ENCODE assay signal across 16 mouse cellular contexts in genomic region chr14:61601348-61601747, GRCm38 (mm10). TPM values are rescaled to one million over a fixed set of nuclear protein-coding genes. Genes with fewer than 3 reads are reported as not detected.
DNase-seq lines count a peak whose midpoint lies in the region; ATAC-seq and TF ChIP-seq lines count a peak whose summit lies in the region.
"Had no signal": no experiment of that assay in that cellular context is flagged by ENCODE, and none has a peak within 500 bp of the region (broad histone marks: within the 10 kb centered on the region; RNA-seq: fewer than 3 reads in every experiment).

No protein-coding gene starts in this region.

- H3K27me3 ChIP-seq in heart, embryonic 13.5 days (replicated peaks) = no peaks in the 10 kb centered on the region
- no peaks in the 10 kb centered on the region for H3K27me3 ChIP-seq in heart, embryonic 10.5 days (ENCODE audit: insufficient read depth, poor library complexity, severe bottlenecking)
- H3K27me3 ChIP-seq in midbrain, embryonic 12.5 days = no peaks in the 10 kb centered on the region; the same call in 1 of the 2 replicates
- no peaks in the 10 kb centered on the region for H3K27me3 ChIP-seq in midbrain, postnatal 0 days (ENCODE audit: insufficient read depth, low read length)
- H3K27me3 ChIP-seq in hindbrain, embryonic 15.5 days = no peaks in the 10 kb centered on the region
- H3K27me3 ChIP-seq in stomach, embryonic 14.5 days (ENCODE audit: control insufficient read depth, insufficient read depth, low read length) = no peaks in the 10 kb centered on the region
- H3K27me3 ChIP-seq: CH12.LX; liver, embryonic 13.5 days had no signal

- no peak for ATAC-seq in heart, embryonic 13.5 days (ENCODE audit: extremely low read depth, insufficient number of reproducible peaks, low FRiP score, low TSS enrichment)
- no peak for ATAC-seq in midbrain, embryonic 12.5 days (ENCODE audit: low FRiP score, low read depth)
- ATAC-seq in midbrain, postnatal 0 days (ENCODE audit: low FRiP score) = no peak
- ATAC-seq in hindbrain, embryonic 15.5 days (ENCODE audit: low FRiP score, low read depth) = no peak
- ATAC-seq in stomach, embryonic 14.5 days (ENCODE audit: insufficient number of reproducible peaks, insufficient read depth, low FRiP score, low read depth) = no peak
- ATAC-seq in granulocyte monocyte progenitor cell, adult 5-6 weeks (replicated peaks; ENCODE audit: poor library complexity, severe bottlenecking) = no peak

- H3K4me3 ChIP-seq in heart, embryonic 13.5 days = no peak overlapping the region; the same call in 1 of the 2 replicates
- H3K4me3 ChIP-seq in heart, embryonic 10.5 days = no peak overlapping the region
- no peak overlapping the region for H3K4me3 ChIP-seq in midbrain, embryonic 12.5 days
- no peak overlapping the region for H3K4me3 ChIP-seq in midbrain, postnatal 0 days (ENCODE audit: low read depth, low read length)
- H3K4me3 ChIP-seq in hindbrain, embryonic 15.5 days = 0 out of 2 replicates have a peak overlapping the region, but pooled peaks have one; percentile 96
- H3K4me3 ChIP-seq in stomach, embryonic 14.5 days (ENCODE audit: low read depth, low read length) = no peak overlapping the region

- no peak for DNase-seq in heart, embryonic 10.5 days (ENCODE audit: low spot score)
- DNase-seq in midbrain, postnatal 0 days (ENCODE audit: low spot score) = no peak
- DNase-seq in thymus, postnatal 4 days = no peak
- DNase-seq: cerebellum, adult 11 months; gastrocnemius, postnatal 25 days; heart, postnatal 36 days; kidney, adult 8-10 months; layer of hippocampus, postnatal 36 days; liver, embryonic 13.5 days; right cerebral cortex, postnatal 25 days had no signal

- H3K27ac ChIP-seq in heart, embryonic 13.5 days (replicated peaks) = no peak overlapping the region
- H3K27ac ChIP-seq in heart, embryonic 10.5 days = no peak overlapping the region
- H3K27ac ChIP-seq in midbrain, embryonic 12.5 days (replicated peaks) = no peak overlapping the region
- H3K27ac ChIP-seq in midbrain, postnatal 0 days (ENCODE audit: low read depth, low read length) = no peak overlapping the region
- H3K27ac ChIP-seq in hindbrain, embryonic 15.5 days (replicated peaks) = no peak overlapping the region
- H3K27ac ChIP-seq in stomach, embryonic 14.5 days (ENCODE audit: low read length) = no peak overlapping the region
- H3K27ac ChIP-seq: liver, embryonic 13.5 days had no signal

- no peak overlapping the region for H3K9ac ChIP-seq in heart, embryonic 13.5 days
- no peak overlapping the region for H3K9ac ChIP-seq in midbrain, embryonic 12.5 days (replicated peaks)
- H3K9ac ChIP-seq in midbrain, postnatal 0 days (replicated peaks; ENCODE audit: low read length, poor library complexity, severe bottlenecking) = no peak overlapping the region
- H3K9ac ChIP-seq in hindbrain, embryonic 15.5 days = no peak overlapping the region
- no peak overlapping the region for H3K9ac ChIP-seq in stomach, embryonic 14.5 days (replicated peaks; ENCODE audit: low read depth, low read length)

- 76% methylated on average over 9 of the region's 9 CpGs for WGBS in heart, embryonic 13.5 days
- WGBS in heart, embryonic 10.5 days = 83% methylated on average over 9 of the region's 9 CpGs
- whole genome bisulfite sequencing in midbrain, embryonic 12.5 days = 89% methylated on average over 9 of the region's 9 CpGs
- 89% methylated on average over 9 of the region's 9 CpGs for WGBS in midbrain, postnatal 0 days
- 91% methylated on average over 9 of the region's 9 CpGs for whole genome bisulfite sequencing in hindbrain, embryonic 15.5 days
- WGBS in stomach, embryonic 14.5 days = 69% methylated on average over 9 of the region's 9 CpGs

- H3K4me1 ChIP-seq in heart, embryonic 13.5 days = peaks cover 24% of the 10 kb centered on the region
- peaks cover 17% of the 10 kb centered on the region; the same call in 1 of the 2 replicates for H3K4me1 ChIP-seq in heart, embryonic 10.5 days
- H3K4me1 ChIP-seq in midbrain, embryonic 12.5 days = peaks cover 19% of the 10 kb centered on the region
- H3K4me1 ChIP-seq in midbrain, postnatal 0 days (ENCODE audit: insufficient read depth, low read length) = 0 out of 2 replicates have a peak, but pooled peaks cover 8% of the 10 kb centered on the region
- H3K4me1 ChIP-seq in hindbrain, embryonic 15.5 days (replicated peaks) = peaks cover 23% of the 10 kb centered on the region
- peaks cover 18% of the 10 kb centered on the region for H3K4me1 ChIP-seq in stomach, embryonic 14.5 days (ENCODE audit: control insufficient read depth, insufficient read depth, low read length)

- TF ChIP-seq CTCF in midbrain, postnatal 0 days (IDR thresholded peaks at IDR 0.05) = no peak

- H3K36me3 ChIP-seq in heart, embryonic 13.5 days = peaks cover 39% of the 10 kb centered on the region
- H3K36me3 ChIP-seq in heart, embryonic 10.5 days = peaks cover 19% of the 10 kb centered on the region
- peaks cover 20% of the 10 kb centered on the region for H3K36me3 ChIP-seq in midbrain, embryonic 12.5 days
- peaks cover 9% of the 10 kb centered on the region; the same call in 1 of the 2 replicates for H3K36me3 ChIP-seq in midbrain, postnatal 0 days (ENCODE audit: insufficient read depth, low read length)
- H3K36me3 ChIP-seq in hindbrain, embryonic 15.5 days = peaks cover 28% of the 10 kb centered on the region
- H3K36me3 ChIP-seq in stomach, embryonic 14.5 days (ENCODE audit: control insufficient read depth, insufficient read depth, low read length) = peaks cover 5% of the 10 kb centered on the region; the same call in 1 of the 2 replicates

- no peaks in the 10 kb centered on the region for H3K9me3 ChIP-seq in heart, embryonic 13.5 days
- H3K9me3 ChIP-seq in heart, embryonic 10.5 days = no peaks in the 10 kb centered on the region
- H3K9me3 ChIP-seq in midbrain, embryonic 12.5 days = no peaks in the 10 kb centered on the region
- no peaks in the 10 kb centered on the region for H3K9me3 ChIP-seq in midbrain, postnatal 0 days (ENCODE audit: low read length)
- H3K9me3 ChIP-seq in hindbrain, embryonic 15.5 days = no peaks in the 10 kb centered on the region
- no peaks in the 10 kb centered on the region for H3K9me3 ChIP-seq in stomach, embryonic 14.5 days (ENCODE audit: control insufficient read depth, low read depth, low read length)
- H3K9me3 ChIP-seq: liver, embryonic 13.5 days had no signal

- H3K4me2 ChIP-seq in heart, embryonic 13.5 days = peak overlapping the region; percentile 68
- peak overlapping the region; percentile 60 for H3K4me2 ChIP-seq in midbrain, embryonic 12.5 days (replicated peaks)
- no peak overlapping the region for H3K4me2 ChIP-seq in midbrain, postnatal 0 days (ENCODE audit: low read depth, low read length, poor library complexity, severe bottlenecking)
- peak overlapping the region; percentile 56 for H3K4me2 ChIP-seq in hindbrain, embryonic 15.5 days
- H3K4me2 ChIP-seq in stomach, embryonic 14.5 days (replicated peaks; ENCODE audit: low read depth, low read length) = peak overlapping the region; percentile 58; the same call in 1 of the 2 replicates

RNA-seq across cellular contexts. Expression of gene Trim13, which starts 3.3 kb away (rescaled TPM):
- polyA plus RNA-seq in heart, embryonic 13.5 days (2015; fragmentation: Nextera tagmentation; extraction: Ambion mirVana) = 13.0 and 13.7 TPM in 2 replicates
- 9.0 and 13.2 TPM in 2 replicates for polyA plus RNA-seq in heart, embryonic 10.5 days (2016; fragmentation: Nextera tagmentation; extraction: Ambion mirVana)
- polyA plus RNA-seq in midbrain, embryonic 12.5 days (2016; fragmentation: Nextera tagmentation; extraction: Ambion mirVana) = 35.5 and 38.9 TPM in 2 replicates
- total RNA-seq in midbrain, postnatal 0 days (2014; rRNA removed) = 17.0 and 21.7 TPM in 2 replicates
- 32.7 and 33.6 TPM in 2 replicates for polyA plus RNA-seq in midbrain, postnatal 0 days (2015; fragmentation: Nextera tagmentation; extraction: Ambion mirVana)
- 39.8 and 41.7 TPM in 2 replicates for polyA plus RNA-seq in hindbrain, embryonic 15.5 days (2015; fragmentation: Nextera tagmentation; extraction: Ambion mirVana)
- polyA plus RNA-seq in stomach, embryonic 14.5 days (2014; fragmentation: Nextera tagmentation; extraction: Ambion mirVana) = 22.7 and 25.5 TPM in 2 replicates
- 6.9 and 19.0 TPM in 2 replicates for total RNA-seq in granulocyte monocyte progenitor cell, adult 5-6 weeks (2014; fragmentation: Nextera tagmentation)
- total RNA-seq in granulocyte monocyte progenitor cell, adult 5-6 weeks (2017) = 12.6 and 14.6 TPM in 2 replicates

RNA-seq across cellular contexts. Expression of gene Kcnrg, which starts 5.9 kb away (rescaled TPM):
- 0.32 and 0.48 TPM in 2 replicates for polyA plus RNA-seq in heart, embryonic 13.5 days (2015; fragmentation: Nextera tagmentation; extraction: Ambion mirVana)
- polyA plus RNA-seq in heart, embryonic 10.5 days (2016; fragmentation: Nextera tagmentation; extraction: Ambion mirVana) = 0.23 and 0.39 TPM in 2 replicates
- 2.3 and 2.4 TPM in 2 replicates for polyA plus RNA-seq in midbrain, embryonic 12.5 days (2016; fragmentation: Nextera tagmentation; extraction: Ambion mirVana)
- total RNA-seq in midbrain, postnatal 0 days (2014; rRNA removed) = 4.1 and 4.4 TPM in 2 replicates
- 2.2 and 2.5 TPM in 2 replicates for polyA plus RNA-seq in midbrain, postnatal 0 days (2015; fragmentation: Nextera tagmentation; extraction: Ambion mirVana)
- 3.0 and 3.3 TPM in 2 replicates for polyA plus RNA-seq in hindbrain, embryonic 15.5 days (2015; fragmentation: Nextera tagmentation; extraction: Ambion mirVana)
- polyA plus RNA-seq in stomach, embryonic 14.5 days (2014; fragmentation: Nextera tagmentation; extraction: Ambion mirVana) = 1.4 and 1.8 TPM in 2 replicates
- total RNA-seq in granulocyte monocyte progenitor cell, adult 5-6 weeks (2014; fragmentation: Nextera tagmentation) = 0.79 TPM in 1 of 2 replicates, not detected in the other
- 0.17 and 0.31 TPM in 2 replicates for total RNA-seq in granulocyte monocyte progenitor cell, adult 5-6 weeks (2017)
- total RNA-seq: heart, postnatal 36 days had no signal

RNA-seq across cellular contexts. Expression of gene Spryd7, which starts 44.7 kb away (rescaled TPM):
- 21.3 and 22.8 TPM in 2 replicates for polyA plus RNA-seq in heart, embryonic 13.5 days (2015; fragmentation: Nextera tagmentation; extraction: Ambion mirVana)
- polyA plus RNA-seq in heart, embryonic 10.5 days (2016; fragmentation: Nextera tagmentation; extraction: Ambion mirVana) = 26.0 and 26.9 TPM in 2 replicates
- 17.0 and 17.7 TPM in 2 replicates for polyA plus RNA-seq in midbrain, embryonic 12.5 days (2016; fragmentation: Nextera tagmentation; extraction: Ambion mirVana)
- 37.4 and 44.3 TPM in 2 replicates for total RNA-seq in midbrain, postnatal 0 days (2014; rRNA removed)
- 66.9 and 67.0 TPM in 2 replicates for polyA plus RNA-seq in midbrain, postnatal 0 days (2015; fragmentation: Nextera tagmentation; extraction: Ambion mirVana)
- 52.1 and 55.2 TPM in 2 replicates for polyA plus RNA-seq in hindbrain, embryonic 15.5 days (2015; fragmentation: Nextera tagmentation; extraction: Ambion mirVana)
- polyA plus RNA-seq in stomach, embryonic 14.5 days (2014; fragmentation: Nextera tagmentation; extraction: Ambion mirVana) = 21.6 and 23.4 TPM in 2 replicates
- total RNA-seq in granulocyte monocyte progenitor cell, adult 5-6 weeks (2014; fragmentation: Nextera tagmentation) = 4.8 and 9.0 TPM in 2 replicates
- total RNA-seq in granulocyte monocyte progenitor cell, adult 5-6 weeks (2017) = 10.6 and 11.1 TPM in 2 replicates
